Mouse (Mus musculus): ENCODE measurements at regions not wholly inside any gene's neighbourhood (a gene's known extent, or its start where the extent isn't known, plus 50 kb on each side); places are given as distances from the start of the nearest gene placed in this dataset.

DNA sequence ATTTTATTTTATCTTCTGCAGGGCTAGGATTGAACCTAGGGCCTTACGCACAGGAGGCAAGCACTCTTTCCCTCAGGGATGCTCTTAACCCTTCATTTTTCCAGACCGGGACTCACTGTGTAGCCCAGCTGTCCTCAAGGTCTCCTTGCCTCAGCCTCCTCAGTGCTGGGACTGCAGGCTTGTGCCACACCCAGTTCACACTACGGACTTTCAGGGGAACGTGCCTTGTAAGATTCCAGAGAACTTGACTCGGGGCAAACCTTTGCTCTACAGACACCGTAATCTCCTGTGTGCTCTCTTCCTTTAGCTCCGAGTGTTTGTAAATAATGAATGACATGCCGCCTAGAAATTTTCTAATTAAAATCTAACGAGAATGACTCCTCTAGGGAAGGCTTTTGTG lies 68.6 kb upstream of the Rybp start:
- TF ChIP-seq EP300 (IDR thresholded peaks at IDR 0.05; ENCODE audit: low read depth), result no peak
- no peak for TF ChIP-seq CTCF (IDR thresholded peaks at IDR 0.05; ENCODE audit: low read depth)

Data from liver, embryonic 14.5 days (tissue).